Mouse (Mus musculus) liver, embryonic 14.5 days (tissue): ENCODE data around the gene Fate1.

Source experiments
- CTCF ChIP-seq: IDR thresholded peaks from 2 replicates; pipeline ENCODE4 v1.5.1; 2016; ENCODE audit warnings: antibody characterized with exemption, low read depth, control low read depth
- EP300 ChIP-seq: IDR thresholded peaks from 2 replicates; pipeline ENCODE4 v1.6.1; 2016; ENCODE audit warnings: antibody characterized with exemption, low read depth

DNA sequence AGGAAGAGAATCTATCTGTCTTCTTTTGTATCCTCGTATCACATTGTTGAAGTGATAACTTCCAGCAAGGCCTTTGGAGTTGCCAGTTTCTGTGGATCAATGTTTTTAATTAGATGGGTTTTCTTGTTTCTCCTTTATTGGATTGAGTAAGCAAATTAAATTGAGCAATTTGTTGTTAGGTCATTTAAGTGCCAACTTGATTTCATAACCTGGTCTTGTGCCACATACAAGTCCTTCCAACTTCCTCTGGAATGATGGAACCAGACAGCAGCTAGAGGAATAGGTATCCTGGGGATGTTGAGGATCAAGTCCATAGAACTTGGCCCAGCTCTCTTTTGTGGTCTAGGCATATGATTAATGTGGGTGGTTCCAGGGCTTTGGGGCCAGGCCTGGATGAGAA is 49.5 kb downstream of the Fate1 start:
- TF ChIP-seq CTCF, result no peak
- no peak for TF ChIP-seq EP300
